Mouse (Mus musculus) bone marrow, adult 2 months (tissue): ENCODE results near the gene Rnh1.
A peak's percentile ranks its signal among the peaks of the same experiment; 100 is the strongest.

Experiments used
- CTCF ChIP-seq: fragments of 200-500 bp; IDR thresholded peaks from 2 replicates; pipeline ENCODE4 v1.5.1; 2011; ENCODE audit warnings: low read length, control low read depth; ENCODE audit not compliant: control insufficient read depth, insufficient read depth
- POLR2A ChIP-seq: fragments of 200-500 bp; IDR thresholded peaks from 2 replicates; pipeline ENCODE4 v1.6.1; 2011; ENCODE audit warnings: low read depth, mild to moderate bottlenecking, control low read depth, low read length, borderline replicate concordance; ENCODE audit not compliant: control insufficient read depth

DNA sequence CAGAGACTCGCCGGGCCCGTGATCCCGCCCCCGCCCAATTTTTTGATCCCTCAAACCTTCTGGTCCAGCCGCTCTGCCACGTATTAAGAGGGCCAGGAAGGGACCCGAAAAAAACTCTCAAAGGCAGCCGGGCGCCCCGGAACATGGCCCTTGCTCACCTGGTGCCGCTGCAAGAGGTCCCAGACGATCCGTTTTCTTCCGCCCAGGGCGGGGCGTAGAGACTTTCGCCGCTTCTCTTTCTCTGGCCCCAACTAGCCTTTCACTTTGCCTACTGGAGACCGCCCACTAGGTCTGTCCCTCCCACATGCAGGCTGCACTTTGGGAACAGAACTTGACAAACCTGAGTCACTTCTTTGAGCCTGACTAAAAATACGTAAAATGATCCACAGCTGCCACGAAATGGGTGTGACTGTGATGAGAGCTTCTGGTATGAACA is 4.1 kb downstream of the Rnh1 start:
- TF ChIP-seq CTCF = no peak
- TF ChIP-seq POLR2A = peak; percentile 49; the same call in 1 of the 2 replicates
